Mouse (Mus musculus) left cerebral cortex, postnatal 36 days (tissue): ENCODE data around the gene Vmn1r160. TPM values are rescaled to one million over a fixed set of nuclear protein-coding genes. Genes with fewer than 3 reads are reported as not detected.
"Not testable (repeated sequence)": the region's sequence is repeated elsewhere in the genome, so short reads cannot be mapped to it uniquely, and the experiment has no call there.

ENCODE experiments used
- DNase-seq, 2 experiments: peaks; one replicate each; pipeline ENCODE4 v3.0.0; 2021 to 2022; ENCODE audit warnings: low spot score in 2 of 2, mixed read lengths in 1 of 2
- intact Hi-C: fragments of 180-260 bp; cut with DNase I; formaldehyde crosslinking; loops from one replicate; pipeline ENCODE4 v1.15.1; 2025
- total RNA-seq, 2 experiments: library from RNA; stranded (reverse); gene quantifications; 2 replicates each; pipeline ENCODE4 v1.2.3; 2021

Vmn1r160 gene
- not detected for total RNA-seq

DNA sequence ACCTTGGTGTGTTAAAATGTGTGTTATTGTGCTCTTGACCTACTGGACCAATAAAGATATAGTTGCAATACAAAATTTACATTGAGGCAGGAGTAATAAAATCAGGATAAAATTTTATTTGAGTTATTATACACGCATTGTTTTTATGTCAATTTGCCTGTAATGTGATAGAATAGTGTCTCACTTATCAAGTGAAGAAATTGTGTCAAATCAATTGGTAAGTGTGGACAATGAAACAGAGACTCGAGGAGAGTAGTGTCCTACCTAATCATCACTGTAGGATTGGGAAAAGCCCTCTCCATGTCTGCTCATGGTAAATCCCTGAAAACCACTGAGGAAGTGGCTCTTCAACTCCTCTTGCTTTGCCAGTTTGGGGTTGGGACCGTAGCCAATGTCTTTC, at the start of gene Vmn1r160:
Vmn1r160 (plus strand) TSS at position 301 of the 400 bp plus-strand sequence.
- intact Hi-C loops, result not testable (repeated sequence)

DNA sequence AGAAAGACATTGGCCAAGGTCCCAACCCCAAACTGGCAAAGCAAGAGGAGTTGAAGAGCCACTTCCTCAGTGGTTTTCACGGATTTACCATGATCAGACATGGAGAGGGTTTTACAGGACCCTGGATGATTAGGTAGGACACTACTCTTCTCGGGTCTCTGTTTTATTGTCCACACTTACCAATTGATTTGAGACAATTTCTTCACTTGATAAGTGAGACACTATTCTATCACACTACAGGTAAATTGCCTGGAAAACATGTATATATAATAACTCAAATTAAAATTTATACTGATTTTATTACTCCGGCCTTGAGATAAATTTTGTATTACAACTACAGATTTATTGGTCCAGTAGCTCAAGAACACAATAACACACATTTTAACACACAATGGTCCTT, 27.5 kb upstream of the Vmn1r160 start, which contains the start of gene Vmn1r159:
Vmn1r159 (minus strand) TSS at position 101 of the 400 bp plus-strand sequence.
- DNase-seq, intact Hi-C loops: not testable (repeated sequence)

More for the DNA sequence above, at the start of gene Vmn1r160:
- not testable (repeated sequence) for DNase-seq

Other genes with a start within 250 kb of the Vmn1r160 start
- gene Vmn1r155, start 213.2 kb upstream of the Vmn1r160 start, total RNA-seq, result not detected
- not detected for gene Gm8693, start 178.9 kb upstream of the Vmn1r160 start, total RNA-seq
- not detected for gene Gm4567, start 151.5 kb upstream of the Vmn1r160 start, total RNA-seq
- not detected for gene Vmn1r157, start 109.5 kb upstream of the Vmn1r160 start, total RNA-seq
- gene Vmn1r158, start 80.4 kb upstream of the Vmn1r160 start, total RNA-seq, result not detected
- gene Vmn1r159, start 27.6 kb upstream of the Vmn1r160 start, total RNA-seq, result not detected
- not detected for gene Gm4214, start 113.4 kb downstream of the Vmn1r160 start, total RNA-seq
- gene Gm4216, start 148.7 kb downstream of the Vmn1r160 start, total RNA-seq, result not detected
- gene Vmn1r163, start 184.3 kb downstream of the Vmn1r160 start, total RNA-seq, result not detected
- not detected for gene Gm8720, start 196.2 kb downstream of the Vmn1r160 start, total RNA-seq